Mouse (Mus musculus) thymus, postnatal 4 days (tissue): ENCODE measurements around the gene Gm13043.
"Not testable (repeated sequence)": the region's sequence is repeated elsewhere in the genome, so short reads cannot be mapped to it uniquely, and the experiment has no call there.

Source experiments
- DNase-seq: peaks from one replicate; pipeline ENCODE4 v3.0.0; 2021

Gm13043 gene

DNA sequence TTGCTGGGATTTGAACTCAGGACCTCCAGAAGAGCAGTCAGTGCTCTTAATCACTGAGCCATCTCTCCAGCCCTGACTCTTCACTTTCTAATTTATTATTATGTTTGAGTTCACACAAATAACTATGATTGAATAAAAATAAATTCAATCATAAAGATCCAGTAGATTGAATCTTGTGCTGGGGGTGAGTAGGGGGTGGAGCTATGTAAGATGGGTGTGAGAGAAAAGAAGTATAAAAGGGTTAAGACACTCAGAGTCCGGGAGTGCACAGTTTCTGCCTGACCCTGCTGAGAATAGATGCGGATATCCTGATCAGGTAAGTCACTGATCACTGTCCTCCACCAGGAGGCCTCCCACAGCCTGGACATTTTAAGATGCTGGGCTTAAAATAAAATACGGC, at the start of gene Gm13043:
TSS of gene Gm13043 (plus strand) at position 301 of the 400 bp plus-strand sequence.
- no peak for DNase-seq

DNA sequence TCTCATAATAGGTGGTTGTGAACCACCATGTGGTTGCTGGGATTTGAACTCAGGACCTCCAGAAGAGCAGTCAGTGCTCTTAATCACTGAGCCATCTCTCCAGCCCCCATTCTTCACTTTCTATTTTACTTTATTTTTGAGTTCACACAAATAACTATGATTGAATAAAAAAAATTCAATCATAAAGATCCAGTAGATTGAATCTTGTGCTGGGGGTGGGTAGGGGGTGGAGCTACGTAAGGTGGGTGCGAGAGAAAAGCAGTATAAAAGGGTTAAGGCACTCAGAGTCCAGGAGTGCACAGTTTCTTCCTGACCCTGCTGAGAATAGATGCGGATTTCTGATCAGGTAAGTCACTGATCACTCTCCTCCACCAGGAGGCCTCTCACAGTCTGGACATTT, 24.5 kb downstream of the Gm13043 start, which contains the start of gene Gm13040:
TSS of gene Gm13040 (plus strand) at position 301 of the 400 bp plus-strand sequence.
- DNase-seq: not testable (repeated sequence)

DNA sequence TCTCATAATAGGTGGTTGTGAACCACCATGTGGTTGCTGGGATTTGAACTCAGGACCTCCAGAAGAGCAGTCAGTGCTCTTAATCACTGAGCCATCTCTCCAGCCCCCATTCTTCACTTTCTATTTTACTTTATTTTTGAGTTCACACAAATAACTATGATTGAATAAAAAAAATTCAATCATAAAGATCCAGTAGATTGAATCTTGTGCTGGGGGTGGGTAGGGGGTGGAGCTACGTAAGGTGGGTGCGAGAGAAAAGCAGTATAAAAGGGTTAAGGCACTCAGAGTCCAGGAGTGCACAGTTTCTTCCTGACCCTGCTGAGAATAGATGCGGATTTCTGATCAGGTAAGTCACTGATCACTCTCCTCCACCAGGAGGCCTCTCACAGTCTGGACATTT, 40.3 kb downstream of the Gm13043 start, which contains the start of the genes BC080695 and Gm13057:
TSS of gene BC080695 (plus strand) at position 301 of the 400 bp plus-strand sequence.
TSS of gene Gm13057 (plus strand) at position 310 of the 400 bp plus-strand sequence.
- not testable (repeated sequence) for DNase-seq
